Mouse (Mus musculus) WW6 (cell line): ENCODE results near the gene Scfd2.

Source experiments
- DNase-seq: peaks from one replicate; pipeline ENCODE4 v3.0.0-alpha.2; 2013; ENCODE audit warnings: low read depth, low spot score

Scfd2 gene

DNA sequence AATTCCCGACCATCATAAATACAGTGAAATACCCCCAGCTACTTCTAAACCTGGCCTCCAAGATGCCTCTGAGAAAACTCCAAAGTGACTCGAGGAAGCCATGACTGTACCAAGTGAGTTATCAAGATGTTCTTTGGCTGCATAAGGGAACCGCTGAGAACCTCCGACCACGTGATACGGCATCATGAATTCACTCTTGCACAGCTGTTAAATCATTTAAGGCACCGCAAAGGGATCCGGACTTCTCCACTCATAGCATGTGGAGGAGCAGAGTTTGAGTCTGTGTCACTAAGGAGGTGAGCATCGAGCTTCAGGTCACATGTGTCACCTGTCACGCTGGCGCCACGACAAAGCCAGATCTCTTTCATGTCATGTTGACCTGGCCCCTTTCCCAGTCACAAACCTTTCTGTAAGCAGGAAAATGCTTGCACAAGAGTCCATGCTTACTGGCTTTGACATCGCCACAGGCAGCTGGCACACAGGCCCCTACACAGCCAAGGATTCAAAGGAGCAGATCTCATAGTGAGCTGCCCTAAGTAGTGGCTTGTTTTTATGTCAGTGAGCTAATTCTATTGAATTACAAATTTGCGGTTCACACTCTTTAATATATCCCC, 287.0 kb downstream of the Scfd2 start:
- DNase-seq = no peak

DNA sequence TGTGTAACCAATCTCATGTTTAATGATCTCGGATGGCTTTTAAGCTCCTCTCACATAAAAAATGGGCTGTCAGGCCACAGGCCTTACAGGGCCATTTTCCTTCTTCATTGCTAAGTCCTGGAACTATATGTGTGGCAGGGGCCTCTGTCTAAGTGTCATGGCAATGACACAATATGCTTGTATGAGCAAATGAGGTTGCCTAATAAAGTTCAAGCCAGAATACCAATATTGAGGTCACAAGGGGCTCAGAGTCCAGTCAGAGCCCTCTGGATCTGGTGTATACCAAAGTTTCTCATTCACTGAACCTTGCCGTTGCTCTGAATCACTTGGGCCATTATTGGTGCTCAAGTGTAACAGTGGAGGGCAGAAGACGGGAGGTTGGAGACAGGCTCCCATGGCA, 288.9 kb downstream of the Scfd2 start:
- DNase-seq = no peak

GRCm38 (mm10) chr5:74240926-74241680, 290.5 kb downstream of the Scfd2 start:
- DNase-seq = no peak

- DNase-seq = no peak
These were observed 291.3 kb downstream of the Scfd2 start for GRCm38 (mm10) chr5:74240298-74240697.

DNA sequence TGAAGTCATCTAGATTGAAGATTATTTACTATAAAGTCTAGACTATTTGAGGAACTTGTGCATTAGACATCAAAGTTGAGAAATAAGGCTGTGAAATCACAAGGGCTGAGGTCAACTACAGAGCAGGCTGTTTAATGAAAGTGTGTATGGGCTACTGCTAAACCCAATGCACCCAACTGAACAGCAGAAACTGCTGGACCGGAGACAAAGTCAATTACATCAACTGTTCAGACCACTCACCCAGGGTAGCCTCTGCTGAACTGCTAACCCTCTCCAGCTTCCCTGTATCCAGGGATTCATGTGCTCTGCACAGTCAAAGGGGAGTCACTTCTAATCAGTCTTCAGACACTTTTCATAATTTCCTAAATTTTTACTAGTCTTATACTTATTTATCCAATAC, 292.2 kb downstream of the Scfd2 start:
- no peak for DNase-seq

DNA sequence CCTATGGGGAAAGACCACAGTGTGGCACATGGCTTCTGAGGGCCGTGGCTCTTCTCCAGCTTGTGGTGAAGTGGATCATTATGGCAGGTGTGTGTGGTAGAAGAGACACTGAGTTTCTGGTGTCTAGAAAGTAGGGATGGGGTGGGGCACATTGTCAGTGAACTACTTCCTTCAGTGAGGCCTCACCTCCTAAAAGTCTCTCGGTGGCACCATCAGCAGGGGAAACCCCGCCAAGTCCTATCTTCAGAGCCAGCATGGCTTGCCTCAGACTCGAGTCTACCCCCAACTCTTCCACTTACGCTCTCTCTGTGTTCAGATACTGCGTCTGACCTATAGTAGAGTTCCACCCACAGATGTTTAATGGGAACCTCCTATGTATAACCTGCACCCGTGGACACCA, 297.8 kb downstream of the Scfd2 start:
- DNase-seq = no peak

- DNase-seq = no peak
These were observed 301.0 kb downstream of the Scfd2 start for GRCm38 (mm10) chr5:74230525-74230924.

GRCm38 (mm10) chr5:74229775-74230413, 301.7 kb downstream of the Scfd2 start:
- no peak for DNase-seq

DNA sequence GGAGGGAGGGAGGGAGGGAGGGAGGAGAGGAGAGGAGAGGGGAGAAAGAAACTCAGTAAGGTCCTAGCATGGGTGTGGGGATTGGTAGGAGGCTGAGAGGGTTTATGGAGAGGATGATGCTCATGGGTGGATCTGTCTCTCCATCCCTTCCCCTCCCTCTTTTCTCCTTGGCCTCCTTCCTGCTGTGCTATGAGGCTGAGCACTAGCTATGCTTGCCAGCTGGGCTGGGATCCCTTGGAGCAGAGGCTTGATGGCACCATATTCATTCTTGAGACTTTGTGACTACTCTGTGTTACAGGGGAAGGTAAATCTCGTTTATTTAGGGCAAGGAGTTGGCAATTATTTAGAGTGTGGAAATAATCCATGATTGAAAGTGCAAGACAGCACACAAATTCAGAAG, 302.6 kb downstream of the Scfd2 start:
- no peak for DNase-seq

DNA sequence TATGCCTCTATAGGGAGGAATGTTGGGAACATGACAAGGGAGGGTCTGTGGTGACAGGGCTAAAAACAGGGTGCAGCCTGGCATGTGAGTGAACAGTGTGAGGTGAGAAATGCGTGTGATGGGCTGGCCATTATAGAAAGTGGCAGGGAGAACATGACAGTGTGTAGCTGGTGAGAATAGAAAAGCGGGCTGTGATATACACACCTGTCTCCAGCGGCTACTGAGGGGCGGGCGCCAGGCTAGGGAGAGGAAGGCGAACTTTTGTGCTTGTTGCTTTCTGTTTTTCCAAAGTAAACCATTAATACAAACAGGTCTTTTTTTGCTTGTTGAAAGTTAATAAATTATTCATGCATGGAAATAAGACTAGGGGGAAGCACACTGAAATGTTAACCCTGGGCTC, 304.2 kb downstream of the Scfd2 start:
- DNase-seq = no peak

DNA sequence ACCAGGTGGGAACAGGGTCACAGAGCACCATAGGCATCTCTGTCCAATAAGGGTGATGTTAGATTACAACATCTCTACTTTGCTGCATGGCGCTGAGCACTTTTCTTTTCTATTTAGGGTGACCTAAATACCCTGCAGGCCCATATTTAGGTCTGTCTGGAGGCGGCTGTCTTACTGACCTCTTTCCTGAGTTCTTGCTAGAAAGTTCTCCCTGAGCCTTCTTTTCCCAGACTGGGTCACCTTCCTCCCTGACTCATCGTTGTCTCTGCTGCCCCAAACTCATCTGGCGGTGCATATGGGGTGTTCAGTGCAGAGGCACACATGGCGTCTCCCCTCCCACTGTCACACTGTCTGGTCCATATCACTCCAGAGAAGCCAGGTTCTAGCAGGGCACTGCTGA, 305.4 kb downstream of the Scfd2 start:
- no peak for DNase-seq

GRCm38 (mm10) chr5:74224480-74224879, 307.1 kb downstream of the Scfd2 start:
- DNase-seq = no peak

DNA sequence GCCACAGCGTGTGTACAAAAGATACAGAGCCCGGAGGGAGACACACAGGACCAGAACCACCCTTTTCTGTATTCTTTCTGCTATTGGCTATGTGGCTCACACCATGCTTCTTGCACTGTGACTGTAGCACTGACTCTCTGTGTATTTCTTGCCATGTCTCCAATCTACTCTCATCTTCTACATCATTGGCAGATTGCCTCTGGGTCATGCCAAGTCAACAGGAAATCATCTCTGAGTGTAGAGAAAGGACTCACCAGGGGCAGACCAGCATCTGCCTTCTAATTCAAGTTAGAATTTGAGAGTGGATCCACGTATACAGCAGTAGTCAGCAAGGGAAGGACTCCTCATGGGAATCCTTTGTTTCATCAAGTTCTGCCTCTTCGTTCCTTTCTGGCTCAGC, 308.9 kb downstream of the Scfd2 start:
- DNase-seq = no peak

DNA sequence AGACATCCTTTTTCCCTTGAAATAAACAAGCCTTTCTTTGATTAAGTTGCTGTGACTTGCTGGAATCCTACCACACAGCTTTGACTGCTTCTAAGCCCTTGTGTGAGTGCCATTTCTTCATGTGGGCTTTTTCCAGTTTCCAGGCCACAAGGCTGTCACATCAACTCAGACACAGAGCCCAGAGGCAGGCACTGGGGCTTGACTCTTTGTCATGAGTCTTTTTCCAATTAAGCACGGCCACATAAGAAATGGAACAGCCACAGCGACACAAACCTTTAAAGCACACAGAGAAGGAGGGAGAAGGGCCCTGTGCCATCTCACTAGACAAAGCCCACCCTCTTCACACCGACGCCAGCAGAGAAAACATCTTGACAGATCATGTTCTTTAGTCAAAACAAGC, 313.0 kb downstream of the Scfd2 start:
- DNase-seq = no peak

DNA sequence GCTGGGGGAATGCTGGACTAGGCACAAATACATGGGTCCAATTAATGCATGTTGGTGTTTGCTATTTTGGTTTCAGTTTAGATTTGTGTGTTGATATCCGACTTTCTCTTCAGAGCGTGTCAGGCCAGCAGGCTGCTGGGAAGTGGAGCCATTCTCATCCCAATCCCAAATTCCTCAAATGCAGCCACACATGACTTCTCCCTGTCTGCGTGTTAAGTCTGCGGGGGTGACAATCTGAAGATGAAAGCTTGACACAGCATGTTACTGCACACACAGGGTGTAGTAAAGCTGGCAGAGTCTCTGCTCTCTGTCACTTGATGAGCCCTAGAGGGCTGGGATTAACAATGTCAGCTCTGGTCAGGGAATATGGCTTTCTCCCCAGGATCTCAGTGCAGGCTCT, 316.4 kb downstream of the Scfd2 start:
- no peak for DNase-seq

- no peak for DNase-seq
These were observed 317.0 kb downstream of the Scfd2 start for GRCm38 (mm10) chr5:74214501-74215110.

GRCm38 (mm10) chr5:74211346-74211745, 320.2 kb downstream of the Scfd2 start:
- no peak for DNase-seq

DNA sequence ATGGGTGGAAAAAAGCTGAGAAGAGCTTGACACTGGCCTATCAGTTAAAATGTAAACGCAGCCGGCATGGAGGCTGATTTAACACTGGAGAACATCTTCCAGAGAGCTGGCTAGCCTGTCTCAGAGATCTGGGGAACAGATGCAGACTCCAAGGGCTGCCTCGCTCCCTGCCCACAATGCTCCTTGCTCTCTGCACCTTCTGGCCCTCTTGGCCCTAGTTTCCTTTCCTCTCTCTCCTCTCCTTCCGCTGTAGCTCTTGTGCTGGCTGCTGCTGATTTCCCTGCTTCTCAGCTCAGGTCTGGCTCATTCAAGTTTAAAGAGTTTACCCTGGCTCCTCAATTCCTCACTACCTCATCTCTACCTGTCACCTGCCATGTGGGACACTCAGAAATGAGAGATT, 321.9 kb downstream of the Scfd2 start:
- no peak for DNase-seq

DNA sequence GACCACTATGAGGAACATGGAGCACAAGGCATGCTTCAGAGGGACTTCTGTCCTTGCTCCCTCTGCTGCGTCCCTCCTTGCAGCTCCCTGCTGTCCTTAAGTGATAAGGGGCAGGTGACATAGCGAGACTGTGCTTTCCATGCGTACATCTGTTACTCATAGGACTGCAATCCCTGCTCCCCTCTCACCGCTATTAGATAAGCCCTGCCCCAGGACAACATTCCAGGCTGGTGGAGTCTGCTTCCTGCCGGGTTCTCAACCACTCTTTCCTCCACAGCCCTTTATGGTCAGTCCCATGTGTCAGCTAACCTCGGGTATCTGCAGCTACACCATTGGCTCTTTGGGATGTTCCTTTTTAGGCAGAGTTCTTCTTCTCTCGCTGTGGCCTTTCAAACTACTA, 323.1 kb downstream of the Scfd2 start:
- DNase-seq = no peak

GRCm38 (mm10) chr5:74207209-74207608, 324.4 kb downstream of the Scfd2 start:
- no peak for DNase-seq

DNA sequence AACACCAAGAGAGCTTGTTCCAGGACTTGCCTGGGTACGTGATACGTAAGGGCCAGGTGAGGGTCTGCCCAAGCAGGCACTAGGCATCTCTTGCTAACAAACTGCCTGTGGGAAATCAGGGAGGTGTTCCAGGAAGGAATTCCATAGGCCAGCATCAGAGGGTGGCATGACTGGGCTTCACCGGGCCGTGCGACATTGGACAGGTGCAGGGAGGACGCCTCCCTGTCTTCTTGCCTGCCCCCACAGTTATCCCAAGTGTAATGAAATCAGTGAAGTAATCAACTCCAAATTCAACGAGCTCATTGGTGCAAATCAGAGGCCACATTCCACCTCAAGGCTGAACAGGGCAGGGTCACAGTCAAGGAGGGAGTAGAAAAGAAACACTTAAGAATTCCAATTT, 324.9 kb downstream of the Scfd2 start:
- DNase-seq = no peak

- DNase-seq = no peak
These were observed 325.5 kb downstream of the Scfd2 start for GRCm38 (mm10) chr5:74206038-74206437.

GRCm38 (mm10) chr5:74205509-74205908, 326.1 kb downstream of the Scfd2 start:
- DNase-seq = no peak
